Mouse (Mus musculus): ENCODE results near the gene Mat2a.
"Not testable (repeated sequence)": the region's sequence is repeated elsewhere in the genome, so short reads cannot be mapped to it uniquely, and the experiment has no call there.

Mat2a gene

GRCm38 (mm10) chr6:72454833-72455373 is 15.5 kb upstream of the Mat2a start:
- no peak for DNase-seq (ENCODE audit: low spot score)

DNA sequence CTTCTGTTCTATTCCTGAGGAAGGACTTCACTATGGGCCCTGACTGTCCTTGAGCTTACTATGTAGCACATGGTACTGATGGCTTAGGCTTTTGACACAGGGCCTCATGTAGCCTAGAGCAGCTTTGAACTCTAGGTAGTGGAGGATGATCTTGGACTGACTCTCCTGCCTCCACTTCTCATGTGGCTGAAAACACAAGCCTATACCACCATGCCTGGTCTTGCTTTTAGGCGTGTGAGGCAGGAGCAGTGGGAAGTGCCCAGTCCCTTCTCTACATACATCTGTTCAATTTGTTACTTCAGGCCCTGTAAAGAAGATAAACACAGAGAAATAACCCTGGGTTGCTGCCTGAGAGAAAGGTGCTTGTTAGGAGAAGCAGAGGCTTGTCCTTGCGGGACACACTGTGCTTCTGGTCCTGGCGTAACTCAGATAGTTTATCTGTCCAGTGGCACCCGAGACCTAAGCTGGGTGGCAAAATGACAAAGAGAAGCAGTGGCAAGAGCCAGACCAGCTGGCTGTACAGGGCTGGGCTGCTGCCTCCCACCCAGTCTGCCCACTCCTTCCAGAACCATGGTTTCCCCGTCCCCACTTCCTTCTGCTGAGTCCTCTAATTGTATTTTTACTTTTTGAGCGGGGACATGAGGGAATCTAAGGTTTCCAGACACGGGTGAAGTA is 14.9 kb upstream of the Mat2a start:
- peak; percentile 80 for DNase-seq (ENCODE audit: low spot score)

DNA sequence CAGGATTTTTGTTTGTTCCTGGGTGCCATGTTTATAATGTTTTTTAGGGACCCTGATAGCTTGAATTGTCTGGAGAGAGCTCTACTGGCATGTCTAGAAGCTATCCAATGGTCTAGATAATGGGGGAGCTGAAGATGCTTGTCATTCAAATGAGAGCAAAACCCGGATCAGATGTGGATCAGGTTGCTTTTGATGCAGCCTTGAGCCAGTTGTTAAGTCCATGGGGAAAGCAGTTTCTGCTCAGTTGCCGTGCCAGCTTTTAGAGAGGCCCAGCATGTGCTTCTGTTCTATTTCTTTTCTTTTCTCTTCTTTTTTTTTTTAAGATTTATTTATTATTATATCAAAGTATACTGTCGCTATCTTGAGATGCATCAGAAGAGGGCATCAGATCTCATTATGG is 14.2 kb upstream of the Mat2a start:
- no peak for DNase-seq (ENCODE audit: low spot score)

GRCm38 (mm10) chr6:72452329-72452728 is 13.0 kb upstream of the Mat2a start:
- DNase-seq (ENCODE audit: low spot score): no peak

DNA sequence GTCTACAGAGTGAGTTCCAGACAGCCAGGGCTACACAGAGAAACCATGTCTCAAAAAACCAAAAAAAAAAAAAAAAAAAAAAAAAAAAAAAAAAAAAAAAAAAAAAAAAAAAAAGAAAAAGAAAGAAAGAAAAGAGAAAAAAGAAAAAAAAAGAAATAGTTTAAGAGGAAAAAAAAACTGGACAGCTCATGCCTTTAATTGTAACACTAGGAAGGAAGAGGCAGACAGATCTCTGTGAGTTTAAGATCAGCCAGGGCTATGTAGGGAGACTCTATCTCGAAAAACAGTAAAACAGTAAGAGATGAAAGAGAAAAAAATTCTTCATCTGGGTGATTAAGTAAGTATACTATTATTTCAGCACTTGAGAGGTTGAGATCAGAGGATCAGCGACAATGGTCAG is 12.4 kb upstream of the Mat2a start:
- DNase-seq (ENCODE audit: low spot score): not testable (repeated sequence)

DNA sequence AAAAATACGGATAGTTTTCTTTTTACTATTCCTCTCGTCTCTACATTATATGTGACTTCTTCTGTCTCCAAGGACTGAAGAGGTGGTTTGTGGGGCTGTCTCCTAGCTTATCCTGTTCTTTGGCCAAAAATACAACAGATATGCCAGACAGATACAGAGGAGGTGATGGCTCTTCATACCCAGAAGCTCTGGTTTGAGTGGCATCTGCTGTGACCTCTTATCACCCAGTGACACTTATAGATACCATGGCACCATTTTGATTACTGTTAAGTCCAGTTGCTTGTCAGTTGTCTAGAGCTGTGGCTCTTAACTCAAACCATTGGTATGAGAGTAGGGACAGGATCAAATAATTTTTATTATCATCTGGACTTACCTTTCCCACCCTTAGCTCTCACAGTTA is 8.1 kb upstream of the Mat2a start:
- no peak for DNase-seq (ENCODE audit: low spot score)

- DNase-seq (ENCODE audit: low spot score): peak; percentile 64
Observed at GRCm38 (mm10) chr6:72445011-72445410, 5.7 kb upstream of the Mat2a start.

GRCm38 (mm10) chr6:72442921-72443604 is 3.7 kb upstream of the Mat2a start:
- no peak for DNase-seq (ENCODE audit: low spot score)

DNA sequence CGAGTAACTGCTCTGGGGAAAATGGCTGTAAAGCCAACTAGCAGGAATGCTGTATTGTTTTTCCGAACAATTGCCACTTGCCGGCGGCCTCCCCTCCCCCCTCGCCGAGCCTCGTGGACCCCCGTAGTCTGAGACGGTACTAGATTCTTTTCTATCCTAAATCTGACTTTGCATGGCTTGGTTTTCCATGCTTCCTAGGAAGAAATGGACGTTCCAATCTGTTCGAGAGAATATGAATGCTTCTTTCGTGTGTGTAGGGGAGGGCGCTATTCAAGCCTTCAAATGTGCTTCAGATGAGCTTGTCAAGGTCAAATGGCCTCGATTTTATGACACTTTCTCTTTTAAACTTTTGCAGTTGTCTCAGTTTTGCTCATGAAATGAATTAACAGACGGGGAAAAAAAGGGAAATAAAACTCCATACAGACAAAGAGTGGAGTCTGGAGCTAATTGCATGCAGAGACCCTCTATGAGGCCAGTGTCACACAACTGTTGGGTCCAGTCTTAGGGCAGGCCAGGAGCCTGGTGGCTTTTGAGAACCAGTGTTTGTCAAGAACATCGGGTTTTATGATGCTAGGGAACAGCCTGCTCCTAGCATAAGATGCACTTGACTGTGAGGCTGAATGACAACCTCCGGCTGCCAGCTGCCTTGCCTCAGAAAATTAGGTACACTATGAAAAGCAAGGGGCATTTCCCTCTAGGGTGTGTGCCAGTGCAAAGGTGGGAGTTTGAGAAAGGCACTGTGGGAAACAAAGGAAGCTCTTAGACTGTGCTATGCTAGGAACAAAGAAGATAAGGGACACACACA is 1.0 kb upstream of the Mat2a start:
- DNase-seq (ENCODE audit: low spot score): peak; percentile 76

GRCm38 (mm10) chr6:72438862-72439354 is 450 bp downstream of the Mat2a start:
- DNase-seq (ENCODE audit: low spot score): peak; percentile 86

GRCm38 (mm10) chr6:72438226-72438625 is 1.1 kb downstream of the Mat2a start:
- no peak for DNase-seq (ENCODE audit: low spot score)

GRCm38 (mm10) chr6:72432153-72432552 is 7.2 kb downstream of the Mat2a start:
- no peak for DNase-seq (ENCODE audit: low spot score)

GRCm38 (mm10) chr6:72430989-72431921 is 8.1 kb downstream of the Mat2a start:
- DNase-seq (ENCODE audit: low spot score): no peak

- no peak for DNase-seq (ENCODE audit: low spot score)
Observed at GRCm38 (mm10) chr6:72429061-72429842, 10.1 kb downstream of the Mat2a start.

- peak; percentile 58 for DNase-seq (ENCODE audit: low spot score)
Observed at GRCm38 (mm10) chr6:72428036-72428435, 11.3 kb downstream of the Mat2a start.

- no peak for DNase-seq (ENCODE audit: low spot score)
Observed at GRCm38 (mm10) chr6:72425646-72426045, 13.7 kb downstream of the Mat2a start.

- DNase-seq (ENCODE audit: low spot score): no peak
Observed at GRCm38 (mm10) chr6:72420901-72421300, 18.5 kb downstream of the Mat2a start.

- no peak for DNase-seq (ENCODE audit: low spot score)
Observed at GRCm38 (mm10) chr6:72419806-72420205, 19.6 kb downstream of the Mat2a start.

DNA sequence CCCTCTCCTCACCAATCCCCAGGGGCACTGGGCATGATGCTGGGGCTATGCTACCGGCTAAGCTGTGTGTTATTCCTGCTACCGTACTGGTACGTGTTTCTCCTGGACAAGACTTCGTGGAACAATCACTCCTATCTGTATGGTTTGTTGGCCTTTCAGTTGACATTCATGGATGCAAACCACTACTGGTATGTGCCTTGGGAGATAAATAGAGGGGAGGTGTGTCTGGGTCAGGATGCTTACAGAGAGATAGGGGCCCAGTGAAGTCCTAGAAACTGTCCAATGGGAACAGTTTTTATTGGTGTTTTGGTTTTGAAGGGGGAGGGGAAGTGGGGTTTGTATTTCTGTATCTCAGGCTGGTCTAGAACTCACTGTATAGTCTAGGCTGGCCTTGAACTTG is 21.1 kb downstream of the Mat2a start:
- DNase-seq (ENCODE audit: low spot score): no peak

DNA sequence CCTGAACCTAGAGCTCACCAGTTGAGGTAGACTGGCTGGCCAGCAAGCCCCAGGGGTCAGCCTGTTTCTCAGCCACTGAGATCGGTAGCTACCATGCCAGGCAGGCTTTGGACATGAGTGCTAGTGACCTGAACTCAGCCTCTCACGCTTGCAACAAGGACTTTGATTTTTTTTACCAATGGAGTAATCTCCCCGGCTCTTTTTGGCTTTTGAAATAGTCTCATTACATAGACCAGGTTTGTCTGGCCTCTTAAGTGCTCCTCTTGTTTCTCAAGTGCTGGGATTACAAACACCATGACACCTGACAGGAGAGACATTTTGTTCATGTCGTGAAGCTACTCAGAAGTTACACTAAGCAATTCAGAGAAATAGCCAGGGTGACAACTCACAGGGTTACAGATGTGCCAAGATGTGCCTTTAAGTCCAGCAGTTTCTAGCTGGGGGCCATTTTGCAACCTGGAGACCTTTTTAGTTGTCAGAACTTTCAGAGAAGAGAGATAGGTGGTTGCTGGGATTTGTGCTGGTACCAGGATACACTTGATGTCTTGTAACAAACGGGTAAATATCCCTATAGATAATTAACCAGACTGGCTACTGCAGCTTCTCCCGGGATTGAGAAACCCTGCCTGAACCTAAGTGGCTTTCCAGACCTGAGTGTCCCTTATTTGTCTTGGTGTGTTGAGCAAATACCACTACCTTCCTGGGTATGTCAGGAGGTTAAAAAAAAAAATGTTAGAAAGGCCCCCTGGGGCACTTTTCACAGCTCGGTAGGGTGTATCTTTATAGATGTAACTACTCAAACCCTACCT is 23.2 kb downstream of the Mat2a start:
- DNase-seq (ENCODE audit: low spot score): no peak

Measured in testis, postnatal 14 days (tissue).